Mouse (Mus musculus): ENCODE results near the gene Dnah9. TPM values are rescaled to one million over a fixed set of nuclear protein-coding genes. Genes with fewer than 3 reads are reported as not detected.

The Dnah9 gene
- 0.32 and 0.34 TPM in 2 replicates for polyA plus RNA-seq (2012; rRNA removed)

DNA sequence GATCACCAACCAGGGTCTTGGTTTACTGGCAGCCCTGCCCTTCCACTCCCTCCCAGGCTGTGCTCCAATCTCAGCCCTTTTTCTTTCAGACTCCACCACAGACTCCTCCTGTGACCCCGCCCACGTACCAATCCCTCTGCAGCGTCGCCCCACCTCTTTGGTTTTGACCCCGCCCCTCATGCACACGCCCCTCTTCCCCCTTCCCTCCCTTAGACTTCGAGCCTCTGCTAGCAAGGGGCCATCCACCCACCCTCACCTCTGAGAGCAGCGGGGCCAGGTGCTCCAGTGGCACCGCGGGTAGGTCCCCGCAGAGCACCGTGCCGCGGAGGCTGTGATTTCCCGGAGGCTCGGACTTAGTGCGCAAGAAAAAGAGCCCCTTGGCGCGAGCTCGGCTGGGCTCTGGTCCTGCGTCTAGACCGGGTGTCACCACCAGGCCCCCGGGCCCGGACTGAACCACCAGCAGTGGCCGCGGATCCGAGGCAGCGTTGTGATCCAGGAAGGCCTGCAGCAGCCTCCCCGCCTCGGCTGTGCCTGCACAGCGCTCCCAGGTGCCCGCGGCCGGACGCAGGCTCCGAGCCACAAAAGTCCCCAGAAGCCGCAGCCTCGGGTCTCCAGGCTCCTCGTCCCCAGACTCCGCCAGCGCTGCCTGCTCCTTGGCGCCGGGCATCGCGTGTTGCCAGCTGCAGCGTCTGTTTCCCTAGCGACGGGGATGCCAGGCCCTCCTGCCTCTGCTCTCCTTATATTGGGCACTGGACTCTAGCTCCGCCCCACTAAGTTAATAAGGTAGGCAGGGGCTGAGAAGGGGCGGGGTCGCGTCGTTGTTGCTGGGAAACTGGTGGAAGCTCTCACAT, at the start of gene Dnah9:
Gene Dnah9 (minus strand): TSS at position 751 of the 851 bp plus-strand sequence.

DNA sequence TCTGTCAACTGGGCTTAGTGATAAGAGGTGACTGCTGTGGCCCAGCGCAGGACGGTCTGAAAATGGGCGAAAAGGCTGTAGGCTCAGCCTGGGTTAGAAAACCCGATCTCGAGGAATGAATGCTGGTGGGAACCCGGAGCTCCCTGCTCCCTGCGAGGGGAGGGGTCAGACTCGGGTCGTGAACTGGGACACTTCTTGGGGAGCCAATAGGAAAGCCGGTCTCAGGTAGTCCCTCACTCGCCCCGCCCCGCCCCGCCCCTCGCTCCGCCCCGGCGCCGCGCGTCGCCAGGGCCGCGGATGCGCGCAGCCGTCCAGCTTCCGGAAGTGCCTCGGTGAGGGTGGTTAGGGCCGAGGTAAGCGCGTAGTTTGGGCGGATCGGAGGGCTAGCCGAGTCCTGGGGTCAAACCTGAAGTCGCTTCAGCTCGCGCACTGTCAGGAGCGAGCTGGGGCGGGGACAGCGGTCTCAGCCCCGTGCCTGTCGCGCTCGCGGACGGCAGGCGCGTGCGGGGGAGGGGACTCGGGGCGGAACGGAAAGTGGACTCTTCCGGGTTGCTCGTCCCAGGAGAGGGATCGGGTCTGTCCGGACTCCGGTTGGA, 361.3 kb downstream of the Dnah9 start, which contains the start of gene Zkscan6:
Gene Zkscan6 (plus strand): TSS at position 267 of the 596 bp plus-strand sequence.

DNA sequence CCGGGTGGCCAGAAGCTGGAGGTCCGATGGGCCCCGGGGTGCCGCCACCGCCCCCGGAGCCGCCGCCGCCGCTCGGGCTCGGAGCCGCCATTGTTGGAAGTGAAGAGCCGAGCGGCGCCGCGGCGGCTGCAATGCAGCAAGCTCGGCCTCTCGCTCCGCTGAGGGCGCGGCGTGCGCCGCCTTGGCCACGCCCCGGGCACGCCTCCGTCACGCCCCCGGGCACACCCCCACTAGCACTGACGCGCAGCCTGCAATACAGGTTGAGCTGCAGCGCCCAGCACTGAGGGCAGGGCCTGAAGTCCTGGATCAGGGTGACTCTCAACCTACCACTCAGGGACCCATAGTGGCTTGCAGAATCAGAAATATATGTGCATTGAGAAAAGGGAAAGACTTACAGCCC, 380.2 kb downstream of the Dnah9 start, which contains the start of gene Map2k4:
Gene Map2k4 (minus strand): TSS at position 144 of the 400 bp plus-strand sequence.

